Mouse (Mus musculus) heart, embryonic 14.5 days (tissue): ENCODE results near the gene Iqschfp. TPM values are rescaled to one million over a fixed set of nuclear protein-coding genes. Genes with fewer than 3 reads are reported as not detected.

ENCODE experiments used
- ATAC-seq: fragments of 200-750 bp; cut with Nextera tagmentation; 2 replicates; pipeline ENCODE4 v1.8.0; 2017; ENCODE audit warnings: low read depth, moderate TSS enrichment; ENCODE audit not compliant: insufficient number of reproducible peaks, insufficient read depth, low FRiP score
- H3K27ac ChIP-seq, 2 experiments: fragments of 200-500 bp in 1 of 2; fragments of 300-500 bp in 1 of 2; sonication (generic) in 1 of 2; replicated peaks in 1 of 2; 2 replicates each; pipeline ENCODE4 v1.5.1; 2012 to 2014; ENCODE audit warnings: low read depth in 2 of 2, low read length in 2 of 2, control low read depth in 1 of 2, mild to moderate bottlenecking in 1 of 2, mixed read lengths in 1 of 2; ENCODE audit not compliant: control insufficient read depth in 1 of 2, insufficient read depth in 1 of 2
- H3K27me3 ChIP-seq: fragments of 300-500 bp; sonication (generic); 2 replicates; pipeline ENCODE4 v1.6.1; 2014; ENCODE audit warnings: mild to moderate bottlenecking, low read length, control low read depth; ENCODE audit not compliant: control insufficient read depth, insufficient read depth
- H3K36me3 ChIP-seq: fragments of 300-500 bp; sonication (generic); 2 replicates; pipeline ENCODE4 v1.6.1; 2014; ENCODE audit warnings: mild to moderate bottlenecking, control low read depth, low read length, mixed read lengths; ENCODE audit not compliant: control insufficient read depth, insufficient read depth
- H3K4me1 ChIP-seq, 2 experiments: fragments of 200-500 bp in 1 of 2; fragments of 300-500 bp in 1 of 2; sonication (generic) in 1 of 2; 2 replicates each; pipeline ENCODE4 v1.6.1; 2012 to 2014; ENCODE audit warnings: low read length in 2 of 2, control low read depth in 1 of 2, mixed read lengths in 1 of 2; ENCODE audit not compliant: control insufficient read depth in 2 of 2, insufficient read depth in 2 of 2
- H3K4me2 ChIP-seq: fragments of 300-500 bp; sonication (generic); 2 replicates; pipeline ENCODE4 v1.6.1; 2014; ENCODE audit warnings: mild to moderate bottlenecking, low read length
- H3K4me3 ChIP-seq, 2 experiments: fragments of 200-500 bp in 1 of 2; fragments of 300-500 bp in 1 of 2; sonication (generic) in 1 of 2; 2 replicates each; pipeline ENCODE4 v1.5.1; 2012 to 2014; ENCODE audit warnings: low read length in 2 of 2, mild to moderate bottlenecking in 2 of 2, control low read depth in 1 of 2, low read depth in 1 of 2, moderate library complexity in 1 of 2; ENCODE audit not compliant: control insufficient read depth in 1 of 2, insufficient read depth in 1 of 2
- H3K9ac ChIP-seq: fragments of 300-500 bp; sonication (generic); 2 replicates; pipeline ENCODE4 v1.6.1; 2014; ENCODE audit warnings: mild to moderate bottlenecking, low read length
- H3K9me3 ChIP-seq: fragments of 300-500 bp; sonication (generic); 2 replicates; pipeline ENCODE4 v1.6.1; 2016; ENCODE audit warnings: low read length, control low read depth; ENCODE audit not compliant: control insufficient read depth
- WGBS: fragments of 180-500 bp; shearing (Covaris S2); extraction: QIAGEN DNeasy Blood & Tissue Kit; methylation state at CpG from one replicate; pipeline ENCODE4 v1.1.7; 2014; 5-methylcytosine and 5-hydroxymethylcytosine counted together
- polyA plus RNA-seq: library from polyadenylated mRNA; unstranded; fragments of >200 nt; fragmentation: Nextera tagmentation; extraction: Ambion mirVana; gene quantifications from 2 replicates; pipeline ENCODE4 v1.2.1, GENCODE M21; 2014

The Iqschfp gene
- polyA plus RNA-seq, 1 experiment from 2014 or later = not detected

DNA sequence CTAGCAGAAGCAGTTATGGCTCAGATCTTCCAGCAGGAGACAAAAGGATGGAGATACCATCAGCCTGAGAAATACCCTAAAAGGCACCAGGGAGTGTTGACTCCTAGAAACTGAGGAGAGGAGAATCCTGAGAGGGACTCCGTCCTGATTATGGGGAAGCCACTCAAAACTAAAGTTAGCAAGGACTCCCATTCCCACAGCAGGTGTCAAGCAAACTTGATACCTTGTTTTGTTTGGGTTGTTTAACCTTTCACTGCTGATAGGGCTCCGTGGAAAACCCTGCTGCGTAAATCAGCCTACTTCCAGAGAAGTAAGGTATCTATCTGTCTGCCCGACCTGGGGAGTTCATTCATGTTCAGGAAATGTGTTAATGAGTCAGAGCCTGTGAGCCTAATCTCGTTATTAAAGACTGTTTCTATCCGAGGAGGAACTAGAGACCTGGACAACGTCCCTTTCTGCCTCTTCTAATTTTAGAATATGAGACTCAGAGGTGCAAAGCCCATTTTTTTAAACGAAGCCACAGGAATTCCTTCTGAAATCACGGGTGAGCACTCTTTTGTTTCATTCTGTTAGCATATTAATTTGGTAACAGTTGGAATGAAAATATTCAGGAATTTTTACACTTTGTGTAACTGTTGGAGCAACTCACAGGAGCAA is 765.7 kb downstream of the Iqschfp start:
- Histone ChIP-seq H3K27ac (no peak overlapping the region), H3K9ac (no peak overlapping the region), H3K36me3 (no peaks in the 10 kb centered on the region), H3K4me2 (peak overlapping the region; percentile 37), H3K4me1 (peaks cover 2 to 15% of the 10 kb centered on the region in 2 experiments; a peak in 3 of 4 replicates), H3K9me3 (no peaks in the 10 kb centered on the region), H3K27me3 (no peaks in the 10 kb centered on the region), H3K4me3 (no peak overlapping the region)
- ATAC-seq = no peak
- 5% methylated on average over 9 of the region's 9 CpGs for WGBS

DNA sequence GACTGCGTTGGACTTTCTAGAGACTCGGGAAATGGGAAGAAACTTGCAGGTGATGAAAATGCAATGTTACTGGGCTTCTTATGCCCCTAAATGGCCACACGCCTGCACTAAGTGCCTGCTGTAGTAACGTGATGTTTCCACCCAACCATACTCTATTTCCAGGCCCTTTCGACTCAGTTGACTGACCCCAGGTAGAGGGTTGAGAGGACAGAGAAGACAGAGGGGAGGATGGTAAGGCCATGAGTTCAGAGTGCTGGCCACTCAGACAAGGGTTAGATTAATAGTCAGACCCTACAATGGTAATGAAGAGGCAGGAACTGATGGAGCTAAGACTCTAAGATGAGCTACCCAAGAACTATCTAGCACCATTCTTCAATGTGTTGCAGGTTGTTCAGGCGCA is 768.0 kb downstream of the Iqschfp start:
- ATAC-seq = no peak
- WGBS = 94% methylated on average over 6 of the region's 6 CpGs
- H3K4me1 ChIP-seq = peaks cover 2 to 15% of the 10 kb centered on the region in 2 experiments; a peak in 3 of 4 replicates
- H3K27ac ChIP-seq = no peak overlapping the region
- H3K9ac ChIP-seq = no peak overlapping the region
- H3K9me3 ChIP-seq = no peaks in the 10 kb centered on the region
- H3K4me3 ChIP-seq = no peak overlapping the region
- H3K4me2 ChIP-seq = no peak overlapping the region
- no peaks in the 10 kb centered on the region for H3K36me3 ChIP-seq
- no peaks in the 10 kb centered on the region for H3K27me3 ChIP-seq

DNA sequence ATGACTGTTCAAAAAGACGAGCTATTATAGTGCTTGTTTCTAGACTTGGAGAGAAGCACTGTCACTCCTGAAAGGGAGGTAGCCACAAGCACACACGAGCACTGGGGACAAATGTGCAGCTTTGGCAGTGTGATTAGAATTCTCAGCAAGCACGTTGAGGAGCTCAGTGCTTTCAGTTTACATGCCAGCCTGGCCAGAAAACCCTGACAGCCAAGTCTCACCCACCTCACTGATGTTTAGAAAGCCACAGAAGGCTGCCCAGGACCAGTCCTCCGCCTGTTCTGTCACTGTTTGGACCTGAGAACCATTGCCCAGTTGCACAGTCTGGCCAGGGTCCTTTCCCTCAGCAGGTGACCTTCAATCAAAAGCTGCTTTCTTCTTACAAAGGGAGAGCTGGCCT is 768.5 kb downstream of the Iqschfp start:
- WGBS = 47% methylated on average over 4 of the region's 4 CpGs
- Histone ChIP-seq H3K4me3 (no peak overlapping the region), H3K9me3 (no peaks in the 10 kb centered on the region), H3K4me2 (no peak overlapping the region), H3K36me3 (no peaks in the 10 kb centered on the region), H3K27me3 (no peaks in the 10 kb centered on the region), H3K27ac (no peak overlapping the region), H3K9ac (no peak overlapping the region), H3K4me1 (peaks cover 2 to 15% of the 10 kb centered on the region in 2 experiments; a peak in 3 of 4 replicates)
- ATAC-seq = no peak

DNA sequence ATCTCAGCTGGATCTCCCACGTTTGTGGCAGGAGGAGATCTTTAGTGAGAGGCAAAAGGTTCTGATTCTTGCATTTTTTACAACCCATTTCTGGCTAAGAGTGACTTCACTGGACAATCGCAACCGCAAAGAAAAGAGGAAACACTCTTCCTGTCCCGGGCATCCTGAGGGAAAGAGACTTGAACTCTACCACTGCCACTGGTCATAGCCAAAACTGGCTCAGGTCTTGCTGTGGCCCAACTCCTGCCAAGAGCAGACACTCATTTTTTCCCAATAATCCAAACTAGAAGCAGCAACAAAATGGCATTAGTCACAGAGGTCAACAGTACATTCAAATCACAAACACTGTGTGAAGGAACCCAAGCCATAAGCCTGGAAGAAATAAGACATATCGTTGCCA is 770.4 kb downstream of the Iqschfp start:
- no peak for ATAC-seq
- WGBS = 65% methylated on average over 5 of the region's 5 CpGs

DNA sequence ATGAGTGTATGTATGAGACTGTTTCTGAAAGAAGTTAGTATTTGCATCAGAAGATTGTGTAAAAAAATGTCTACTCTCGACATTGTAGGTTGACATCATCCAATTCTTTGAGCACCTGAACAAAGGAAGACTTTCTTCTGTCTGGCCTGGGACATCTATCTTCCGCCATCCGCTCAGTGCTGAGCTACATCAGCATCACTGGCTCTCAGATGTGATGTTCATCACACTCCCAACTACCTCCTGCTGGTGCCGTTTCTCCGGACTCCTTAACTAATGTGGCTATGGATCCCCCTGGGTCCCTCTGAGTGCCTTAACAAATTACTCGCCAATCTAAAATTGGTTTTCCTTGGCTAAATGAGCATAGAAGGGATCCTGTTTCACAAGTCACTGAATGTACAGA is 772.3 kb downstream of the Iqschfp start:
- peaks cover 2 to 7% of the 10 kb centered on the region in 2 experiments; a peak in 3 of 4 replicates for H3K4me1 ChIP-seq
- no peak overlapping the region for H3K4me3 ChIP-seq
- no peak overlapping the region for H3K27ac ChIP-seq
- ATAC-seq = no peak
- H3K4me2 ChIP-seq = no peak overlapping the region
- 82% methylated on average over 6 of the region's 6 CpGs for WGBS
- H3K9me3 ChIP-seq = no peaks in the 10 kb centered on the region
- no peak overlapping the region for H3K9ac ChIP-seq
- H3K36me3 ChIP-seq = no peaks in the 10 kb centered on the region
- H3K27me3 ChIP-seq = no peaks in the 10 kb centered on the region

More for the DNA sequence above, 770.4 kb downstream of the Iqschfp start:
- Histone ChIP-seq H3K27me3 (no peaks in the 10 kb centered on the region), H3K27ac (no peak overlapping the region), H3K36me3 (no peaks in the 10 kb centered on the region), H3K4me2 (no peak overlapping the region), H3K4me1 (peaks cover 2 to 13% of the 10 kb centered on the region in 2 experiments; a peak in 3 of 4 replicates), H3K9ac (no peak overlapping the region), H3K4me3 (no peak overlapping the region), H3K9me3 (no peaks in the 10 kb centered on the region)

DNA sequence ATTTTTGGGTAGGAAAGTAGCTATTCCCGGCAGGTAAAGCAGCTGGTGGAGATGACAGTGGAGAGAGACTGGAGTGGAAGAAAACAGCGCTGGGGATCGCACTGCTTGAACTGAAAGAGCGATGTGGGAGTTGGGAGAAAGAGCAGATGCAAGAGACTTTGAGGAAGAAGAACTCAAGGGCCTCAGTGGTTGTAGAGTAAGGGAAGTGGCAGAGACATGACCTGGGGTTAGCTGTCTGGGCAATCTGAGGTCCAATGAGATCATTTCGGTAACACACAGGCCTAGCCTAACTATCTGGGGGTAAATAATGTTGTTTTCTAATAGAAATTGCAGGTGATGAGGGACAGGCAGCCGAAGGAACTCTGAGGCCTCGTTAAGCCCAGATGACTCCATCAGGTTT is 774.3 kb downstream of the Iqschfp start:
- Histone ChIP-seq H3K27ac (no peak overlapping the region), H3K36me3 (no peaks in the 10 kb centered on the region), H3K9me3 (no peaks in the 10 kb centered on the region), H3K27me3 (no peaks in the 10 kb centered on the region), H3K4me1 (no peaks in the 10 kb centered on the region), H3K4me2 (no peak overlapping the region), H3K9ac (no peak overlapping the region), H3K4me3 (no peak overlapping the region)
- no peak for ATAC-seq
- WGBS = 88% methylated on average over 7 of the region's 7 CpGs

DNA sequence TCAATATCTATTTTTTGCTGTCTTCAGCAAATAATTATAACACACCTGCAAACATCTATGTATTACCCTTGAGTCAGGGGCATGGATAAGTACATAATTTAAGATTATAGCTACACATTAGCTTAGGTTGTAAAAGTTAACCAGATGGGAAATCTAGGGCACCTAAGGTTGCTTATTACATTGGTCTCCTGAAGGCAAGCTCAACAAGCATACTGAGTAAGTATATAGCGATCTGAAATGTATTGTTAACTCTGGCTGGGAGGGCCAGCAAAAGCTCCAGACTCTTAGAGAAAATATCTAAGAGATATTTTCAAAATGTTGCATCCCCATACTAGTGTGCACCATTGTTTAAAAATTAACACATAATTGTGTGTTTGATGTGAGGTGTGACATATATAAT is 775.8 kb downstream of the Iqschfp start:
- Histone ChIP-seq H3K27me3 (no peaks in the 10 kb centered on the region), H3K9me3 (no peaks in the 10 kb centered on the region), H3K4me3 (no peak overlapping the region), H3K9ac (no peak overlapping the region), H3K27ac (no peak overlapping the region), H3K4me1 (no peaks in the 10 kb centered on the region), H3K36me3 (no peaks in the 10 kb centered on the region), H3K4me2 (no peak overlapping the region)
- no peak for ATAC-seq
- WGBS = 90% methylated on average over 1 of the region's 1 CpGs
